Mouse (Mus musculus) embryo, embryonic 10.5 days (tissue): ENCODE data around the gene Cdh12.

Experiments used
- DNase-seq: peaks from one replicate; pipeline ENCODE4 v3.0.0-alpha.2; 2015; ENCODE audit warnings: low spot score

The Cdh12 gene

GRCm38 (mm10) chr15:20711859-20712258 is 262.8 kb downstream of the Cdh12 start:
- DNase-seq = no peak

- no peak for DNase-seq
These were observed 323.2 kb downstream of the Cdh12 start for GRCm38 (mm10) chr15:20772289-20772688.

DNA sequence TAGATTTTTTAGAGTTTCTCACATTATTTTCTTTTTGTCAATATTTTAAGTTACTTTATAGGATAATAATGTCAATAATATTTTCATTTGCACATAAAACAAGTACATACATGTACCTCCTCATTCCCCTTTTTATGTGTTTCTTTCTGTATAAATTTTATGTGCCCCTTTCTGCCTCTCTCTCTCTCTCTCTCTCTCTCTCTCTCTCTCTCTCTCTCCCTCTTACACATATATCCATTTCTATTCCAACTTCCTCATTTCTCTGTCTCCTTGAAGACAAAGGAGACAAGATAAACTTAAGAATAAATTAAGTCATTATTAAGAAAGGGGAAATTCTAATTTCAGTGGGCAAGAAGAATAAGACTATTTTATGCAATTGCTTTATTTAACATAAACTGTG is 324.4 kb downstream of the Cdh12 start:
- no peak for DNase-seq

- DNase-seq = peak; percentile 1
These were observed 347.9 kb downstream of the Cdh12 start for GRCm38 (mm10) chr15:20796999-20797398.

GRCm38 (mm10) chr15:20798541-20798940 is 349.5 kb downstream of the Cdh12 start:
- no peak for DNase-seq

DNA sequence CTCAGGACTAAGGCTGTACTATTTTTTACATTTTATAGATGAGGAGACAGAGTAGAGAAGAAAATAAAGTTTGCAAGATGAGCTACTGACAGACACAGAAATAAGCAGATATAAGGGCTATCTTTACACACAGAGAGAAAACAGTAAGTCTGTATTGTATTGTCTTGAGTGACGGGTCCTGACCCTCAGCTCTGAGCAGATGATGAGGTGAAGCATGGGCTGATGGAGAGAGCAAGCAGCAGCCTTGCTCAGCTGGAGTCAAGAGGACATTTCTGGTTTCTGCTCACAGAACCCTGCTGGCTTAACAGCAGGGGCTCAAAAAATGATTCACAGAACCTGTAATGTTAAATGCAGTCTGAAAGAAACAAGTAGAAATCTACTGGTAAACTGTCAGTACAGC is 386.8 kb downstream of the Cdh12 start:
- peak; percentile 19 for DNase-seq

DNA sequence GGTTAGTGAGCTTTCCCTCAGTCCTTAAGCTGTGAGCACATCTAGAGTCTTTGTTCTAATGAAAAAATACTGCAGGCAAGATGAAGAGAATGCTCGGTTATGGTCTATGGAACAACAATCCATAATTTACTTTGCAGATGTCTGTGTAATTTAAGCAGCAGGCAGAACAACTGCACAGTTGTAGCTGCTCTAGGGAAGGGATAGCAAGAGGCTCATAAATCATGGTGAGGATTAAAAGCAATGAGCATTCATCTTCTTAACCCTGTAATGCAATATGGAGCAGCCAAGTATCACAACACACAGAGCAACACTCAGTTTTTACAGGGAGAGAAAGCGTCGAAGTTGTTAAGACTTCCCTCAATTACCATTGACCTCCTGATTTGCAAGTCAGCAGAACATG is 387.9 kb downstream of the Cdh12 start:
- peak; percentile 49 for DNase-seq

- DNase-seq = no peak
These were observed 392.4 kb downstream of the Cdh12 start for GRCm38 (mm10) chr15:20841479-20841878.

GRCm38 (mm10) chr15:20863076-20863475 is 414.0 kb downstream of the Cdh12 start:
- no peak for DNase-seq

GRCm38 (mm10) chr15:20872518-20872917 is 423.5 kb downstream of the Cdh12 start:
- no peak for DNase-seq

- no peak for DNase-seq
These were observed 427.9 kb downstream of the Cdh12 start for GRCm38 (mm10) chr15:20876993-20877392.

DNA sequence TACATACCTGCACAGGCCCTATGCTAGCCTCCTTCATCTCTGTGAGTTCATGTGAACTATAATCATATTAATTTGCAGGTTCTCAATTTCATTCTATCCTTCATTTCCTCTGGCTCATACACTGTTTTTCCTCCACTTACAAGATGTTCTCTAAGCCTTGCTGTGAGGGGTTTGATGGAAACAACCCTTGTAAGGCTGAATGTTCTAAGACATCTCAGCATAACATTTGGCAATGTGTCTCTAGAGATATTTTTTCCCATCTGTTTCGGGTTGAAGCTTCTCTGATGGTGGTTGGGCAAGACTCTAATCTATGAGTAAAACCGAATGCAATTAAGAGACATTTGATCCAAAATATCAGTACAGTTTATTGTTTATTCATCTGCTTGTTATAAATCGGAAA is 444.4 kb downstream of the Cdh12 start:
- DNase-seq = no peak

DNA sequence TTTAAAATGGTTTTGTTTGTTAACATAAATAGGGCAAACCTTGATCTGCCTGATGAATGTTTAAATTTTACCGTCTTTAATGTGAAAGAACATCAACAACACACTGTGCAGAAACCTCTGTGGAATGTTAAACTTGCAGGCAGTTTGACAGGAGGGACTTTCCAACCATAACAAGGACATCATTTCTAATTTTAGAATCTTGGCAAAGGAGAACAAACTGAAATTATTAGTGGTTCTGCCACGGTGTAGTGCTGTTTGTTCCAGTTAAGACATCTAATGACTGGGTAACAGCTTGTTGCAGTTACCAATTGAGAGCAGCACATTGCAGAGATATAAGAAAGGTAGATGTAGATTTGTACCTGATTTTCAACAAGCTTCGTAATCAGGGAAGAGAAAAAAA is 453.5 kb downstream of the Cdh12 start:
- no peak for DNase-seq

GRCm38 (mm10) chr15:20928221-20928620 is 479.2 kb downstream of the Cdh12 start:
- no peak for DNase-seq

GRCm38 (mm10) chr15:20944000-20944399 is 494.9 kb downstream of the Cdh12 start:
- DNase-seq = no peak

DNA sequence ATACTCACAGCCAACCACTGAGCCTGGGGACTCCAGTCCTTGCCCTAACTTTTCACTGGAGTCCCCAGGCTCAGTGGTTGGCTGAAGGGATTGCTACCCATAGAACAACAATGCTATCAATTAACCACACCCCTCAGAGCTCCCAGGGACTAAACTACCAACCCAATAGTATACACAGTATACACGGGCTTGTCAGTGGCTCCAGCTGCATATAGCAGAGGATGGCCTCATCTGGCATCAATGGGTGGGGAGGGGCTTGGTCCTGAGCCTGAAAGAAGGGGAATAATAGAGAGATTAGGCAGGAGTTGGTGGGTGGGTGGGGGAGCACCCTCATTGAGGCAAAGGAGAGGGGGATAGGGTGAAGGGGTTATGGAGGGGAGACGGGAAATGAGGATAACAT is 518.4 kb downstream of the Cdh12 start:
- DNase-seq = no peak

DNA sequence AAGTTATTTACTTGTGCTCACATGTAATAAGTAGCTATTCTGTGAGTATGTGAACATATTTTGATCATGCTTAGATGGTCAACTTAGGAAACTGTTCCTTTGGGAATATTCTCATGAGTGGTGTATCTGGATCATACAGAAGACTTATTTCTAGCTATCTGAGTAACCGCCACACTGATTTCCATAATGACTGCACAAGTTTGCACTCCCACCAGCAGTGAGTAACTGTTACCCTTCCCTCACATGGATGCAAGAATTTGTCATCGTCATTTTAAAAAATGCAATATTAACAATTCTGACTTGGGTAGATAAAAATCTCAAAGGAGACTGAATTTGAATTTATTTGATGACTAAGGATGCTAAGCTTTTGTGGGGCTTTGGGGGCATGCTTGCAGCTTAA is 522.0 kb downstream of the Cdh12 start:
- no peak for DNase-seq

- no peak for DNase-seq
These were observed 551.5 kb downstream of the Cdh12 start for GRCm38 (mm10) chr15:21000541-21000940.

DNA sequence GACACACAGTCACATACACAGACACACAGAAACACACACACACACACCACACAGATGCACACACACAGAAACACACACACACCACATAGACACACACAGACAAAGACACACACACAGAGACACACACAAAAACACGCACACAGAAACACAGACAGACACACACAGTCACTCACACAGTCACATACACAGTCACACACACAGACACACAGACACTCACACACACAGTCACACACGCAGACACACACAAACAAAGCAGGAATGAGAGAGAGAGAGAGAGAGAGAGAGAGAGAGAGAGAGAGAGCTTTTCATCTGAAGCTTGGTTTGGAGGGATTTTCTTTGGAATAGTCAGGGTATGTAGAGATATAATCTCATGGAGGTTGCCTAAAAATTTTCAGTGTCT is 558.9 kb downstream of the Cdh12 start:
- no peak for DNase-seq

- DNase-seq = peak; percentile 42
These were observed 559.4 kb downstream of the Cdh12 start for GRCm38 (mm10) chr15:21008487-21008886.

DNA sequence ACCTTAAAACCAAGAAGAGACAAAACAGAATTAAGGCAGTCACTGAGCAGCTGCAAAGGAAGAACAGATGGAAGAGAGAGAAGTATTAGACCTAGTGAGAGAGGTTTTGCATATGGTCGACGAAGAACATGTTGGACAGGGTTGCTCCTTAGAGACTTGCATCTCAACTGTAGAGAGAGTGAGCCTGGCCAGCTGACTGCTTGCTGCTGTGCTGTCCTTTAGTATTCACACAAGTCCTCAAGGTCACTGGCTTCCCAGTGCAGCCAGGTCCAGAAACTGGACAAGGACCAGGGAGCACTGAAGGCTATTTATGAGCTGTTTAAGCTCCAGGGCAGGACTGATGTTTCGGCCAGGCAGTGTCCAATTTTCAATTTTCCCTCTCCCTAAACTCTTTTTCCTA is 559.9 kb downstream of the Cdh12 start:
- DNase-seq = peak; percentile 10

DNA sequence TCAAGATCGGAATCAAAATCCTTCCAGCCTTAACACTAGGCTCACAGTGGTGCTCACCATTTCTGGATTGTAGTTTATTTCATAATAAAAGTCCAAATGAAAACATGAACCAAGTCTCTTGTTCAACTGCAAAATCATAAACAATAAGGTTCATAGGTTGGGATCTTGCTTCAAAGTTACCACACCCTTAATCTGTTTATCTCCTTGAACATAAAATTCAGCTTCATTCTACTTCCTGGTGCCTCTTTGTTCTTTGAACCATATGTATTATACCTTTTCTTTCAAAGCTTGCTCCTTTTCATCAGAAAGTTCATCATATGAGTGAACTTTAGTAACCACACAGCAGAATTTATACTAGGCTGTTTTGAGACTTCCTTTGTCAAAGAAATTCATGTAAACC is 614.6 kb downstream of the Cdh12 start:
- no peak for DNase-seq

GRCm38 (mm10) chr15:21069264-21069663 is 620.2 kb downstream of the Cdh12 start:
- DNase-seq = no peak

GRCm38 (mm10) chr15:21092824-21093223 is 643.8 kb downstream of the Cdh12 start:
- DNase-seq = no peak
